Mouse (Mus musculus) thymus, postnatal 25 days (tissue): Measurements from ENCODE around the gene Agap1.
"Not testable (repeated sequence)": the region's sequence is repeated elsewhere in the genome, so short reads cannot be mapped to it uniquely, and the experiment has no call there.

Experiments
- DNase-seq: peaks from one replicate; pipeline ENCODE4 v3.0.0; 2022

Agap1 gene

GRCm38 (mm10) chr1:89461881-89462280 is 7.3 kb downstream of the Agap1 start:
- DNase-seq, result no peak

GRCm38 (mm10) chr1:89463138-89463537 is 8.5 kb downstream of the Agap1 start:
- no peak for DNase-seq

DNA sequence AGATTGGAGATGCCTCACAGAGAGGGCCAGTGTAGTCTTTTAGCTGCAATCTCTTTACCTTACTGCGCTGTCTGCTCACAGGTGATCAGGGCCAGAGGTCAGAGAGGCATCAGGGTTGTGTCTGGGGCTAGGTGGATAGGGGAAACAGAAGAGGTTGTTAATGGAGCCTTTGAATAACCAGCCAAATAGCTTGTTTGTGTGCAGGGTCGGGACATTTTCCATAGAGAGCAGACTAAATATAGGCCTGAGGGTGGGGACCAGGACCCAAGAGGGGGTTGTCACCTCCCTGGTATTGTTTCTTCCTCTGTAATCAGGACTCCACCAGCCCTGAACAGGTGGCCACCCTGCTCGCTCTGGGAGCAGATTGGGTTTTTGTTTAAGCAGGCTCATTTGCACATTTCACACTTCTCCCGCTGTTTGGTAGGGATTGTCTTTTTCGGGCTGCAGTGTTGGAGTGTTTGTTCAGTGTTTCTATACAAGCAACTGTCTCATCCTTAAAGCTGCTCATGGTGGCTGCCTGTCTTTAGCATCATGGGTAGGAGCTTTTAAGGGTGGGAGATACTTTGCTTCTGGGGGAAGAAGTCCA is 10.9 kb downstream of the Agap1 start:
- no peak for DNase-seq

GRCm38 (mm10) chr1:89467321-89468069 is 12.9 kb downstream of the Agap1 start:
- DNase-seq, result no peak

- DNase-seq, result no peak
Observed at GRCm38 (mm10) chr1:89468141-89468540, 13.5 kb downstream of the Agap1 start.

GRCm38 (mm10) chr1:89471430-89471829 is 16.8 kb downstream of the Agap1 start:
- DNase-seq, result no peak

- DNase-seq, result no peak
Observed at GRCm38 (mm10) chr1:89471891-89472290, 17.3 kb downstream of the Agap1 start.

- no peak for DNase-seq
Observed at GRCm38 (mm10) chr1:89473946-89474345, 19.3 kb downstream of the Agap1 start.

DNA sequence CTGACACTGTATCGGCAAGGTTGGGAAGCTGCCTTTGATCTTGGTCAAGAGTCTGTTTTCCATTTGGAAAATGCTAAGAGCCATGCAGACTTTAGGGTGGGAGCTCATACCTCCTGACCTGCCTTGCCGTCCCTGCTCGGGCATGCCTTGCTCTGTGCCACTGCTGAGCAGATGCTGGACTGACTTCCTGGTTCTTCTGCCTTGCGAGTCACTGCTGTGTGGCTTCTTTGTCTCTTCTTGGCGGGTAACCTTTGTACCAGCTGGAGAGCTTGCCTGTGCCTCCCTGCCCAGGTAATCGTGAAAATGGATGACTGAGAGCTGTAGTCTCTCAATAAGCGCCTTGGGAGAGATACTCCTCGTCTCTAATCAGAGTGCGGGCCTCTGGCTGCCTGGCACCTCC is 20.2 kb downstream of the Agap1 start:
- DNase-seq, result no peak

DNA sequence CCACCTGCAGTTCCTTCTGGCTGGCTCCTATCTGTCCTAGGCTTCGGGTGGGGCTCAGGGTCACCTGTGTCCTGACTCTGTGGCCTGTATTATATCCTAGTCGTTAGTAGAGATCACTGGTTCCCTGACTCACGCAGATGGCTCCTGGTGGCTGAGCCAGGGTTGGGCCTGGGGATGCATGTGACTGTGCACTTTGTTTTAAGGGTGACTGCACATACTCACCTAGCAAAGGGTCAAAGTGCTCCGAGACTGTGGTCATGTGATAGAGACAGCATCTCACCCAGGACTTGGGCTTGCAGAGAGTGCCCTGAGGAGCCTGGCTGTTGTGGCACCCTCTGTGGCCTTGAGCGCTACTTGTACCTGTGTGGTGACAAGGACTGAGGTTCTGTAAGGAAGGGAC is 22.4 kb downstream of the Agap1 start:
- no peak for DNase-seq

GRCm38 (mm10) chr1:89478571-89479460 is 24.2 kb downstream of the Agap1 start:
- DNase-seq, result no peak

DNA sequence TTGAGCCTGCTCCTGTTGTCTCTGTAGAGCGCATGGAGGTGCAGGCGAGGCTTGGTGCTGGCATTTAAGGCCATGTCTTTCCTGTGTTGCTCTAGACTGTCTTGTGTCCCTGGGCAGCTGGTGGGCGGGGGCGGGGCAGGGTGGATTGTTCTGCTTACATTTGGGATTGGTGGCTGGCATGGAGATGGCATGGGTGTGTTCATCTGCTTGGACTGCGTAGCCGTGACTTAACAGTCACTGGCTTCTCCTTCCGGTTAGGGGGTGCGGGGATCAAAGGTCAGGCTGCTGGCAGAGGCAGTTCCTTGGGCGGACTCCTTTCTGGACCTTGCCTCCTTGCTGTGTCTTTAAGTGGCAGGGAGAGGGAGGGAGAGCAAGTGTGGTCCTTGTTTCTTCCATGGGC is 26.5 kb downstream of the Agap1 start:
- DNase-seq, result no peak

- DNase-seq, result no peak
Observed at GRCm38 (mm10) chr1:89482812-89483211, 28.2 kb downstream of the Agap1 start.

- DNase-seq, result no peak
Observed at GRCm38 (mm10) chr1:89486891-89487290, 32.3 kb downstream of the Agap1 start.

DNA sequence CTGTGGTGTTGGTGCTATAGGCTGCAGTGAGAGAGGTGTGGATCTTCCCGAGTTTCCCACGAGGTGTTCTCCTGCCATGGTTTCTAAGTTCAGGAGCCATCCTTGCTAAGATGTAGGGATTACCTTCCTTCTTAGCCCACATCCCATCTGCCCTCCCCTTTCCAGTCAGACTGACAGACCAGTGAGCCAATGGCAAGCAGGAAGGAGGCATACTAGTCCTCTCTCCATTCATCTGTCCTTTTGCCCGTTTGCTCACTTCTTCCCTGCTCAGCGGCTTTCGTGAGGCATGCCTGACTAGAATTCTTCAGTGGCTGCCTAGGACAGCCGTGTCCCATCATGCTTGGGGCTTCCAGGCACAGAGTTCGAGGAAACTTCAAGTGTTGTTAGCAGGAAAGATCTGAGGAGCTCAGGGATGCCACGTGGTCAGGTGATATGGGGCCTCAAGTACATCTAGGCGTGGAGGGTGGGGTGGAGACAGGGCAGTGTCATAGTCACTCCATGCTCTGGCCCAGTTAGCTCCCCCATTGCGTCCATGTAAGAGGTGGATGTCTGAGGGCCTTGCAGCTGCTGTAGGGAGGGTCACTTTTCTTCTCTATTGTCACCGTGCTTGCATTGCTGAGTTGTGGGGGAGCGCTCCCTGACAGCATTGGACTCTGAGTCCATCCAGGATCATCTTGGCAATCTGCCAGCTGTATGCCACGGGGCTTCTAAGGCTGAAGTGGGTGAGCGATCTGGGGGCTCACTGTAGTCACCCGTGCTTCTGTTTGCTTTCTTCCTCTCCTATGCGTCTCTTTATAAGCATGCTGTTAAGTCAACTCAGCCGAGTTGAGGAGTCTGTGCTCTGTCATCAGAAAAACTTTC is 34.7 kb downstream of the Agap1 start:
- no peak for DNase-seq

DNA sequence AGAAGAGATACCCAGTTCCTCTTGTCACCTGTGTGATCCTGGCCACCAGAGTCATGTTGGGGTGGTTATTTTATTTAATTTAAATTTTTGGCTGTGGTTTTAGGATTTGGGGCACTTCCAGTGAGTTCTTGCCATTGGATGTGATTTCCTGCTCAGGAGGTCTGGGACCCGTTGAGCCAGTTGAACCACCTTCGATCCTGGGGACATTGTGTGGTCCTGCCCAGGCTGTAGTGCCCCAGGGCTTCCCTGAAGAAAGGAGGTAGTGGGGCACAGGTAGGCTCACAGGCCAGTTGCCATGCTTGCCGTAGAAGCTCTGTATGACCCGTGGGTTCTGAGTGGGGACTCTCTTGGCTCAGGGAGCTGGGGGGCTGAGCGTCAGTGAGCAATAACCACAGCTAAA is 38.6 kb downstream of the Agap1 start:
- no peak for DNase-seq

GRCm38 (mm10) chr1:89494816-89495215 is 40.2 kb downstream of the Agap1 start:
- no peak for DNase-seq

GRCm38 (mm10) chr1:89496204-89496603 is 41.6 kb downstream of the Agap1 start:
- DNase-seq, result no peak

GRCm38 (mm10) chr1:89500925-89501324 is 46.3 kb downstream of the Agap1 start:
- no peak for DNase-seq

GRCm38 (mm10) chr1:89501346-89501745 is 46.7 kb downstream of the Agap1 start:
- no peak for DNase-seq

- DNase-seq, result not testable (repeated sequence)
Observed at GRCm38 (mm10) chr1:89501891-89502290, 47.3 kb downstream of the Agap1 start.

- DNase-seq, result no peak
Observed at GRCm38 (mm10) chr1:89509196-89509595, 54.6 kb downstream of the Agap1 start.
